In genomic region chr7:117139245-117139970, GRCm38 (mm10) we compare ENCODE assay signal across 8 mouse cellular contexts.
A peak's percentile ranks its signal among the peaks of the same experiment; 100 is the strongest.
DNase-seq lines count a peak whose midpoint lies in the region; ATAC-seq and TF ChIP-seq lines count a peak whose summit lies in the region.

No protein-coding gene starts in this region.

- intact Hi-C loops in gastrocnemius, postnatal 14 days (cut with DNase I; ENCODE audit: low total_unique reads): no loop called here

- H3K27ac ChIP-seq in limb, embryonic 14.5 days (replicated peaks; ENCODE audit: low read depth, low read length): 0 out of 2 replicates have a peak overlapping the region, but pooled peaks have one; percentile 35

- no peak for TF ChIP-seq POLR2A in limb, embryonic 14.5 days (IDR thresholded peaks at IDR 0.05; ENCODE audit: borderline replicate concordance, extremely low read depth, insufficient read depth, insufficient read length)

- ATAC-seq in limb, embryonic 14.5 days (ENCODE audit: low FRiP score, low read depth): peak; percentile 70

- no peaks in the 10 kb centered on the region for H3K36me3 ChIP-seq in limb, embryonic 14.5 days (ENCODE audit: control insufficient read depth, insufficient read depth, low read length)

- H3K9ac ChIP-seq in limb, embryonic 14.5 days (ENCODE audit: low read depth, low read length, severe bottlenecking): no peak overlapping the region

- no peaks in the 10 kb centered on the region for H3K9me3 ChIP-seq in limb, embryonic 14.5 days (ENCODE audit: control insufficient read depth, low read length)

- peak; percentile 44 for DNase-seq in gastrocnemius, postnatal 14 days
- no peak for DNase-seq in gastrocnemius, adult 8-10 months (ENCODE audit: low spot score in 2 of 2)
- peak; percentile 7 for DNase-seq in cerebellum, adult 9-11 months
- DNase-seq in frontal cortex, postnatal 36 days (ENCODE audit: low spot score in 2 of 2): peak; percentile 54 to 77
- DNase-seq in kidney, postnatal 14 days: peak; percentile 61
- peak; percentile 64 for DNase-seq in limb, embryonic 14.5 days (ENCODE audit: low spot score)
- DNase-seq in retina, postnatal 1 day: peak; percentile 84
- DNase-seq in MN1 (ENCODE audit: low spot score): no peak

- peaks cover 7% of the 10 kb centered on the region; the same call in 1 of the 2 replicates for H3K4me1 ChIP-seq in limb, embryonic 14.5 days (ENCODE audit: control insufficient read depth, insufficient read depth, low read length)

- H3K4me2 ChIP-seq in limb, embryonic 14.5 days (replicated peaks; ENCODE audit: low read depth, low read length, severe bottlenecking): no peak overlapping the region

- WGBS in limb, embryonic 14.5 days: 28% methylated on average over 5 of the region's 5 CpGs

- no peak overlapping the region for H3K4me3 ChIP-seq in limb, embryonic 14.5 days (replicated peaks; ENCODE audit: low read length)

- no peaks in the 10 kb centered on the region for H3K27me3 ChIP-seq in limb, embryonic 14.5 days (ENCODE audit: control insufficient read depth, insufficient read depth, low read length)

Comparison
In these comparisons a context has a peak if more than half of its experiments do, and no peak if none do; other contexts are left out.
1. DNase-seq: peak in gastrocnemius, postnatal 14 days (single experiment), cerebellum, adult 9-11 months (single experiment), frontal cortex, postnatal 36 days (2 of 2), kidney, postnatal 14 days (single experiment), limb, embryonic 14.5 days (single experiment) and retina, postnatal 1 day (single experiment); none in gastrocnemius, adult 8-10 months (0 of 2) and MN1 (single experiment).